Mouse (Mus musculus): ENCODE results near the gene Adamts12.

GRCm38 (mm10) chr15:11339467-11340180 is 275.0 kb downstream of the Adamts12 start:
- TF ChIP-seq HCFC1 (IDR thresholded peaks at IDR 0.05; ENCODE audit: borderline replicate concordance, insufficient read depth, low read length) (no peak), MAFK (IDR thresholded peaks at IDR 0.05; ENCODE audit: insufficient read depth, low read depth, low read length) (no peak), ZC3H11A (IDR thresholded peaks at IDR 0.05; ENCODE audit: borderline replicate concordance, low read depth, low read length) (no peak)
